Mouse (Mus musculus): ENCODE measurements around the gene Gmds. TPM values are rescaled to one million over a fixed set of nuclear protein-coding genes. Genes with fewer than 3 reads are reported as not detected.
A peak's percentile ranks its signal among the peaks of the same experiment; 100 is the strongest.

Gene Gmds
- polyA plus RNA-seq, 1 experiment: 11.3 TPM

- Histone ChIP-seq H3K27ac (ENCODE audit: insufficient read depth, low read length) (peak overlapping the region; percentile 90), H3K4me3 (ENCODE audit: insufficient read depth, low read length) (peak overlapping the region; percentile 28), H3K4me1 (ENCODE audit: control insufficient read depth, insufficient read depth, low read length) (no peaks in the 10 kb centered on the region)
- TF ChIP-seq POLR2A (IDR thresholded peaks at IDR 0.05; ENCODE audit: extremely low read depth, insufficient read depth, low read length) (no peak), CTCF (IDR thresholded peaks at IDR 0.05; ENCODE audit: extremely low read depth, insufficient read depth, low read length) (no peak)
Measured at GRCm38 (mm10) chr13:31810693-31811541, 527.6 kb downstream of the Gmds start.

- Histone ChIP-seq H3K27ac (ENCODE audit: insufficient read depth, low read length) (peak overlapping the region; percentile 45; the same call in 1 of the 2 replicates), H3K4me3 (ENCODE audit: insufficient read depth, low read length) (peak overlapping the region; percentile 28), H3K4me1 (ENCODE audit: control insufficient read depth, insufficient read depth, low read length) (no peaks in the 10 kb centered on the region)
- TF ChIP-seq POLR2A (IDR thresholded peaks at IDR 0.05; ENCODE audit: extremely low read depth, insufficient read depth, low read length): no peak
- no peak for TF ChIP-seq CTCF (IDR thresholded peaks at IDR 0.05; ENCODE audit: extremely low read depth, insufficient read depth, low read length)
Measured at GRCm38 (mm10) chr13:31810375-31810692, 528.2 kb downstream of the Gmds start.

DNA sequence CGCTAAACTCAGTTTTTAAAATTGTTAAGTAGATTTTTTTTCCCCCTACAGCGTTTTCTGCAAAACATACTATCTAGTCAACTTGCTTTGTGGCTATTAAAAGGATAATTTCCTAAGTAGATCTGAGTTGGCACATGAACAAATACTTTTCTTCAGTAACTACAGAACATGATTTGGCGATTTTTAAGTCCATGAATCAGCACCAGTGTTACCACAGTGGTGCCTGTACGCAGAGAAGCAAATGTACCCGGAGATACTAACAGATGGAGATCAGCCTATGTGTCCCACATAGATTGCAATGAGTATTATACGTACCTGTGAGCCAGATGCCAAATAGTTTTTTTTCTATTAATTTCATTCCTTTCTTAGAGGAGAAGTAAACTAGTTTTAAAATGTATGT, 528.8 kb downstream of the Gmds start:
- Histone ChIP-seq H3K4me1 (ENCODE audit: control insufficient read depth, insufficient read depth, low read length) (no peaks in the 10 kb centered on the region), H3K27ac (ENCODE audit: insufficient read depth, low read length) (no peak overlapping the region), H3K4me3 (ENCODE audit: insufficient read depth, low read length) (no peak overlapping the region)
- TF ChIP-seq POLR2A (IDR thresholded peaks at IDR 0.05; ENCODE audit: extremely low read depth, insufficient read depth, low read length) (no peak), CTCF (IDR thresholded peaks at IDR 0.05; ENCODE audit: extremely low read depth, insufficient read depth, low read length) (no peak)

DNA sequence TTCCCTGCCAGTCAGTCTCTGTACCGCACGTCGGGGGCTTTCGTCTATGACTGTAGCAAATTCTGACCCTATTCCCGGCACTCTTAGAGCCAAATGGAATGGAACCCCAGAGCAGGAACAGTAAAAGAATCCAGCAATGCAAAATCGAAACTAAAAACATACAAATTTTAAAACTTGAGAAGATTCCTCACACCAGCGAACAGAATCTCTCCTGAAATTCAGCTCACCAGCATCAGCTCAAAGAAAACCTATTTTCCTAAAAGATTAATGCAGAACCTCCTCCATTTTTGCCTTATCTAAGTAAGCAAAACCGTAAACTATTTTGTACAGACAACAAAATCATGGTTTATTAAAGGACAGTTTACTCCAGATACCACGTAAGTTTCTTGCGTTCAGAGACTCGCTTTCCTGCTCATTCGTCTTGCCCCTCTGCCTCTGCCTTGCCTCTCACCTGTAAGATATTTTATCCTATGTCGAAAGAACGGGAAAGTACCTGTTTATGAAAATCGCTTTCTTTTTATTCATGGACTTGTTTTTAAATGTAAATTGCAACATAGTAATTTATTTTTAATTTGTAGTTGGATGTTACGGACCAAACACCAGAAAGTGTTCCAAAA, 529.6 kb downstream of the Gmds start:
- Histone ChIP-seq H3K27ac (ENCODE audit: insufficient read depth, low read length) (peak overlapping the region; percentile 63; the same call in 1 of the 2 replicates), H3K4me1 (ENCODE audit: control insufficient read depth, insufficient read depth, low read length) (no peaks in the 10 kb centered on the region), H3K4me3 (ENCODE audit: insufficient read depth, low read length) (peak overlapping the region; percentile 40)
- TF ChIP-seq POLR2A (IDR thresholded peaks at IDR 0.05; ENCODE audit: extremely low read depth, insufficient read depth, low read length) (no peak), CTCF (IDR thresholded peaks at IDR 0.05; ENCODE audit: extremely low read depth, insufficient read depth, low read length) (no peak)

DNA sequence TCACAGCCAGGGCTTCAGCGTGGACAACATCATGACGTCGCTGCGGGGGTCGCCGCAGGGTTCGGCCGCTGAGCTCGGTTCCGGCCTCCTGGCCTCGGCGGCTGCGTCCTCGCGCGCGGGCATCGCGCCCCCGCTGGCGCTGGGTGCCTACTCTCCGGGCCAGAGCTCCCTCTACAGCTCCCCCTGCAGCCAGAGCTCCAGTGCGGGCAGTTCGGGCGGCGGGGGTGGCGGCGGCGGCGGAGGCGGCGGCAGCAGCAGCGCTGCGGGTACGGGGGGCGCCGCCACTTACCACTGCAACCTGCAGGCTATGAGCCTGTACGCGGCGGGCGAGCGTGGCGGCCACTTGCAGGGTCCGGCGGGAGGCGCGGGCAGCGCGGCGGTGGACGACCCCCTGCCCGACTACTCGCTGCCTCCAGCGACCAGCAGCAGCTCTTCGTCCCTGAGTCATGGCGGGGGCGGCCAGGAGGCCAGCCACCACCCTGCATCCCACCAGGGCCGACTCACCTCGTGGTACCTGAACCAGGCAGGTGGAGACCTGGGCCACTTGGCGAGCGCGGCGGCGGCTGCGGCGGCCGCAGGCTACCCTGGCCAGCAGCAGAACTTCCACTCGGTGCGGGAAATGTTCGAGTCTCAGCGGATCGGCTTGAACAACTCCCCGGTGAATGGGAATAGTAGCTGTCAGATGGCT, 530.3 kb downstream of the Gmds start:
- TF ChIP-seq POLR2A (IDR thresholded peaks at IDR 0.05; ENCODE audit: extremely low read depth, insufficient read depth, low read length) (no peak), CTCF (IDR thresholded peaks at IDR 0.05; ENCODE audit: extremely low read depth, insufficient read depth, low read length) (no peak)
- H3K4me3 ChIP-seq (ENCODE audit: insufficient read depth, low read length): peak overlapping the region; percentile 42; the same call in 1 of the 2 replicates
- H3K4me1 ChIP-seq (ENCODE audit: control insufficient read depth, insufficient read depth, low read length): no peaks in the 10 kb centered on the region
- peak overlapping the region; percentile 63; the same call in 1 of the 2 replicates for H3K27ac ChIP-seq (ENCODE audit: insufficient read depth, low read length)

- Histone ChIP-seq H3K4me1 (ENCODE audit: control insufficient read depth, insufficient read depth, low read length) (no peaks in the 10 kb centered on the region), H3K27ac (ENCODE audit: insufficient read depth, low read length) (0 out of 2 replicates have a peak overlapping the region, but pooled peaks have one; percentile 87), H3K4me3 (ENCODE audit: insufficient read depth, low read length) (peak overlapping the region; percentile 42)
- TF ChIP-seq POLR2A (IDR thresholded peaks at IDR 0.05; ENCODE audit: extremely low read depth, insufficient read depth, low read length) (no peak), CTCF (IDR thresholded peaks at IDR 0.05; ENCODE audit: extremely low read depth, insufficient read depth, low read length) (no peak)
Measured at GRCm38 (mm10) chr13:31807736-31808115, 530.8 kb downstream of the Gmds start.

DNA sequence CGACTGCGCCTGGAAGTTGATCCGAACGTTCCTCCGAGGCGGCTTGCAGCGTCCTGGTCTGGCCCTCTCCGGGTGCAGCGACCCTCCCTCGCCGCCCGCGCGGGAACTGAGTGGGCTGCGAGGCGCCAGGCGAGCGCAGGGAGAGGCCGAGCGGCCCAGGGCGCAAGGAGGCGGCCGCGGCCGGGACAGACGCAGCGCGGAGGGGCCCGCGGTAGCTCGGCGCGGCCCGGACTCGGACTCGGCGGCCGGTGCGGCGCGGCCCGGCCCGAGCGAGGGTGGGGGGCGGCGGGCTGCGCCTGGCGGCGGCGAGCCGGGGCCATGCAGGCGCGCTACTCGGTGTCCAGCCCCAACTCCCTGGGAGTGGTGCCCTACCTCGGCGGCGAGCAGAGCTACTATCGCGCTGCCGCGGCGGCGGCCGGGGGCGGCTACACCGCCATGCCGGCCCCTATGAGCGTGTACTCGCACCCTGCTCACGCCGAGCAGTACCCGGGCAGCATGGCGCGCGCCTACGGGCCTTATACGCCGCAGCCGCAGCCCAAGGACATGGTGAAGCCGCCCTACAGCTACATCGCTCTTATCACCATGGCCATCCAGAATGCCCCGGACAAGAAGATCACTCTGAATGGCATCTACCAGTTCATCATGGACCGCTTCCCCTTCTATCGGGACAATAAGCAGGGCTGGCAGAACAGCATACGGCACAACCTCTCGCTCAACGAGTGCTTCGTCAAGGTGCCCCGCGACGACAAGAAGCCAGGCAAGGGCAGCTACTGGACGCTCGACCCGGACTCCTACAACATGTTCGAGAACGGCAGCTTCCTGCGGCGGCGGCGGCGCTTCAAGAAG, 531.4 kb downstream of the Gmds start:
- TF ChIP-seq CTCF (IDR thresholded peaks at IDR 0.05; ENCODE audit: extremely low read depth, insufficient read depth, low read length): no peak
- no peak for TF ChIP-seq POLR2A (IDR thresholded peaks at IDR 0.05; ENCODE audit: extremely low read depth, insufficient read depth, low read length)
- Histone ChIP-seq H3K4me1 (ENCODE audit: control insufficient read depth, insufficient read depth, low read length) (no peaks in the 10 kb centered on the region), H3K4me3 (ENCODE audit: insufficient read depth, low read length) (peak overlapping the region; percentile 42), H3K27ac (ENCODE audit: insufficient read depth, low read length) (peak overlapping the region; percentile 87)

GRCm38 (mm10) chr13:31806428-31806832, 532.1 kb downstream of the Gmds start, which contains the start of gene Foxc1:
Gene Foxc1 (plus strand): TSS chr13:31806633.
- Histone ChIP-seq H3K4me3 (ENCODE audit: insufficient read depth, low read length) (peak within 1 kb of the TSS; percentile 42), H3K27ac (ENCODE audit: insufficient read depth, low read length) (peak within 1 kb of the TSS; percentile 94), H3K4me1 (ENCODE audit: control insufficient read depth, insufficient read depth, low read length) (no peaks in the 10 kb centered on the region; the same call in 1 of the 2 replicates)
- TF ChIP-seq CTCF (IDR thresholded peaks at IDR 0.05; ENCODE audit: extremely low read depth, insufficient read depth, low read length) (no peak), POLR2A (IDR thresholded peaks at IDR 0.05; ENCODE audit: extremely low read depth, insufficient read depth, low read length) (0 out of 2 replicates have a peak, but pooled peaks have one; percentile 9)
